Mouse (Mus musculus) limb, embryonic 12.5 days (tissue): ENCODE results near the gene Nfix. TPM values are rescaled to one million over a fixed set of nuclear protein-coding genes. Genes with fewer than 3 reads are reported as not detected.
"Not testable (repeated sequence)": the region's sequence is repeated elsewhere in the genome, so short reads cannot be mapped to it uniquely, and the experiment has no call there.

Experiments
- ATAC-seq: fragments of 200-750 bp; cut with Nextera tagmentation; 2 replicates; pipeline ENCODE4 v1.8.0; 2017; ENCODE audit warnings: low read depth, moderate TSS enrichment; ENCODE audit not compliant: insufficient number of reproducible peaks, insufficient read depth, low FRiP score, low TSS enrichment
- H3K27ac ChIP-seq: fragments of 300-500 bp; sonication (generic); 2 replicates; pipeline ENCODE4 v1.5.1; 2016; ENCODE audit warnings: mild to moderate bottlenecking, moderate library complexity
- H3K27me3 ChIP-seq: fragments of 300-500 bp; sonication (generic); 2 replicates; pipeline ENCODE4 v1.6.1; 2016; ENCODE audit warnings: mild to moderate bottlenecking, moderate library complexity
- H3K36me3 ChIP-seq: fragments of 300-500 bp; sonication (generic); 2 replicates; pipeline ENCODE4 v1.6.1; 2016; ENCODE audit warnings: mild to moderate bottlenecking, moderate library complexity
- H3K4me1 ChIP-seq: fragments of 300-500 bp; sonication (generic); replicated peaks from 2 replicates; pipeline ENCODE4 v1.6.1; 2016
- H3K4me2 ChIP-seq: fragments of 300-500 bp; sonication (generic); 2 replicates; pipeline ENCODE4 v1.6.1; 2016; ENCODE audit warnings: mild to moderate bottlenecking, moderate library complexity
- H3K4me3 ChIP-seq: fragments of 300-500 bp; sonication (generic); replicated peaks from 2 replicates; pipeline ENCODE4 v1.5.1; 2016; ENCODE audit warnings: mild to moderate bottlenecking
- H3K9ac ChIP-seq: fragments of 300-500 bp; sonication (generic); replicated peaks from 2 replicates; pipeline ENCODE4 v1.6.1; 2016; ENCODE audit warnings: mild to moderate bottlenecking, moderate library complexity
- H3K9me3 ChIP-seq: fragments of 300-500 bp; sonication (generic); 2 replicates; pipeline ENCODE4 v1.6.1; 2016; ENCODE audit warnings: mild to moderate bottlenecking, moderate library complexity
- WGBS: fragments of 180-500 bp; shearing (Covaris S2); methylation state at CpG from one replicate; pipeline ENCODE4 v1.1.7; 2016; 5-methylcytosine and 5-hydroxymethylcytosine counted together
- polyA plus RNA-seq: library from polyadenylated mRNA; unstranded; fragments of >200 nt; fragmentation: Nextera tagmentation; extraction: Ambion mirVana; gene quantifications from 2 replicates; pipeline ENCODE4 v1.2.1, GENCODE M21; 2016

The Nfix gene
- polyA plus RNA-seq, 1 experiment from 2014 or later = 14.5 TPM

DNA sequence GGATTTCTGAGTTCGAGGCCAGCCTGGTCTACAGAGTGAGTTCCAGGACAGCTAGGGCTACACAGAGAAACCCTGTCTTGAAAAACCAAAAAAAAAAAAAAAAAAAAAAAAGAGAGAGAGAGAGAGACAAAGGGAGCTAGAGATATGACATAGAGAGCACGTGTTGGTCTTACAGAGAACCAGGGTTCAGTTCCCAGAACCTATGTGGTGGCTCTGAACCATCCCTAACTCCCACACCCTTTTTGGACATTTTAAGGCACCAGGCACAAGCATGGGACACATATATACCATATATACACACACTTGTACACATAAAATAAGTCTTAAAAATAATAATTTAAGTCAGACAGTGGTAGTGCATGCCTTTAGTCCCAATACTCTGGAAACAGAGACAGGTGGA is 26.4 kb upstream of the Nfix start:
- not testable (repeated sequence) for H3K27ac ChIP-seq, H3K36me3 ChIP-seq, H3K9ac ChIP-seq, H3K4me1 ChIP-seq, H3K4me2 ChIP-seq, H3K27me3 ChIP-seq, H3K9me3 ChIP-seq, H3K4me3 ChIP-seq, ATAC-seq
- WGBS = 93% methylated on average over 2 of the region's 2 CpGs

- Histone ChIP-seq H3K27ac (no peak overlapping the region), H3K4me1 (peaks cover 10% of the 10 kb centered on the region; the same call in 1 of the 2 replicates), H3K27me3 (peaks cover 9% of the 10 kb centered on the region; the same call in 1 of the 2 replicates), H3K4me3 (no peak overlapping the region), H3K9me3 (no peaks in the 10 kb centered on the region), H3K9ac (no peak overlapping the region), H3K36me3 (no peaks in the 10 kb centered on the region), H3K4me2 (no peak overlapping the region)
- WGBS = 59% methylated on average over 4 of the region's 4 CpGs
- no peak for ATAC-seq
Measured at GRCm38 (mm10) chr8:84825636-84826035, 25.5 kb upstream of the Nfix start.

- Histone ChIP-seq H3K36me3 (no peaks in the 10 kb centered on the region), H3K4me1 (peaks cover 10% of the 10 kb centered on the region; the same call in 1 of the 2 replicates), H3K27ac (no peak overlapping the region; the same call in 1 of the 2 replicates), H3K9me3 (no peaks in the 10 kb centered on the region), H3K27me3 (peaks cover 9% of the 10 kb centered on the region; the same call in 1 of the 2 replicates), H3K4me2 (peak overlapping the region; percentile 57), H3K4me3 (peak overlapping the region; percentile 23), H3K9ac (0 out of 2 replicates have a peak overlapping the region, but pooled peaks have one; percentile 24)
- WGBS = under 1% methylated on average over 18 of the region's 18 CpGs
- peak; percentile 78; the same call in 1 of the 2 replicates for ATAC-seq
Measured at GRCm38 (mm10) chr8:84823653-84824052, 23.5 kb upstream of the Nfix start.

GRCm38 (mm10) chr8:84822723-84823122 is 22.6 kb upstream of the Nfix start, which contains the start of gene Dand5:
Gene Dand5 (minus strand): TSS chr8:84822823.
- peaks cover 10% of the 10 kb centered on the region; the same call in 1 of the 2 replicates for H3K4me1 ChIP-seq
- peaks cover 9% of the 10 kb centered on the region; the same call in 1 of the 2 replicates for H3K27me3 ChIP-seq
- WGBS = 24% methylated on average over 3 of the region's 3 CpGs
- no peaks in the 10 kb centered on the region for H3K36me3 ChIP-seq
- no peak within 1 kb of the TSS; the same call in 1 of the 2 replicates for H3K27ac ChIP-seq
- ATAC-seq = no peak
- H3K4me2 ChIP-seq = peak within 1 kb of the TSS; percentile 57
- no peaks in the 10 kb centered on the region for H3K9me3 ChIP-seq
- 0 out of 2 replicates have a peak within 1 kb of the TSS, but pooled peaks have one; percentile 24 for H3K9ac ChIP-seq
- peak within 1 kb of the TSS; percentile 23 for H3K4me3 ChIP-seq

DNA sequence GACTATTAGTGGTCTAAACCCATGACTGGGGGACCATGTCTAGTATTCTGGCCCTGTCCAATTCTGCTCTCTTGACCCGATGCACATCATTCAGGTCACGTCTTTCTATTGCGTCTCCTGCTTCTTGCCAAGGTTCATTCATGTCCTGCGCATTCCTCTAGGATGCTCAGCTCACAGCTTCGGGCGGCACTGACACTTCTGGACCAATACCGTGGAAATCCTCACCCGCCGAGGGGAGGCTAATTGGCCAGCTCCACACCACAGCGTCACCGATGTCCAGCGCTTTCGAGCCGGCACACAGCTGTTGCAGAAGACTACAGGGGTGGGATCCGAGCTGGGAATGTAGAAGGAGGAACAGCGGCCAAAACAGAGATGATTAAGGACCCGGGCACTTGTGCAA is 16.0 kb upstream of the Nfix start:
- H3K4me1 ChIP-seq = peaks cover 11% of the 10 kb centered on the region
- H3K27me3 ChIP-seq = peaks cover 37% of the 10 kb centered on the region
- 72% methylated on average over 17 of the region's 17 CpGs for whole genome bisulfite sequencing
- no peaks in the 10 kb centered on the region for H3K9me3 ChIP-seq
- no peak overlapping the region for H3K9ac ChIP-seq
- no peak overlapping the region for H3K4me2 ChIP-seq
- H3K27ac ChIP-seq = no peak overlapping the region
- no peaks in the 10 kb centered on the region for H3K36me3 ChIP-seq
- H3K4me3 ChIP-seq = no peak overlapping the region
- ATAC-seq = no peak

- Histone ChIP-seq H3K27ac (no peak overlapping the region), H3K9me3 (no peaks in the 10 kb centered on the region), H3K27me3 (peaks cover 41% of the 10 kb centered on the region), H3K4me3 (no peak overlapping the region), H3K36me3 (no peaks in the 10 kb centered on the region), H3K9ac (no peak overlapping the region), H3K4me2 (no peak overlapping the region), H3K4me1 (peaks cover 13% of the 10 kb centered on the region)
- peak; percentile 37; the same call in 1 of the 2 replicates for ATAC-seq
- 12% methylated on average over 9 of the region's 9 CpGs for WGBS
Measured at GRCm38 (mm10) chr8:84815547-84815946, 15.4 kb upstream of the Nfix start.

DNA sequence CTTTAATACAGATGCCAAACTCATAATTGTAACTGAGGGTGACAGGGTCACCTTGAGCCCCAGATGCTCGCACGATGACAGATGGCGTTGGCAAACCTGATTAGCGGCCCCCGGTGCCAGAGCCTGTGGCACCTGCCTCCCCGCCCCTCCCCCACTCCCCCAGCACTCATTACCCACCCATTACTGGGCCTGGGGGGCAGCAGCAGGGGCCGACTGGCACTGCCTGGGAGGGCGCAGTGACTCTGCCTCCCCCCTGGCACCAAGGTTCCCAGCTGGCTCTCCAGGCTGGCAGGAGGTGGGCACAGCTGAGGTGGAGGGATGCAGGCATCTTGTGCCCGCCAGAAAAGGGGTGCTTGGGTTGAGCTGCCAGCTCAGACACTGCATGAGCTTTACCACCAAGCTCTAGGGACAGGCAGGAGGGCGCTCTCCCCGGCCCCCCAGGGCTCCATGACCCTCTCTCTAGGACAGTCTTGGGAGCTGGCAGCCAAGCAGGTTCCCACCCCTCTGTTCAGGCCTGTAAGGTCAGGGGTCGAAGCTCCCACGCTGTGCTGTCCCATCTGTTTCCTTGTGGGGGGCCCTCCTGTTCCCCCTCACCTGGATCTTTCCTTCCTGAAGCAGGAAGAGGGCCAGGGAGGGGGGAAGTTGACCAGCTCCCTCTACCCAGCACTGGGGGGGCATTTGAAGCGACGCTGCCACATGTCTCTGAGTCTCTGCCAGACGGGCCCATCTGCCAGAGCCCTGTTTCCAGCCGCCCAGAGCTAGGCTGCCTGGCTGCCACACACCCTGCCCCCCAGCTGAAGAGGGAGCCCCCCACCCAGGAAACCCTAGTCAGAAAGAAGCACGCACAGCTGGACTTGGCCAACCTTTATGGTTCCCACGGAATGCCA is 14.7 kb upstream of the Nfix start:
- Histone ChIP-seq H3K27ac (no peak overlapping the region), H3K9me3 (no peaks in the 10 kb centered on the region), H3K9ac (no peak overlapping the region; the same call in none of the 2 replicates), H3K36me3 (no peaks in the 10 kb centered on the region), H3K4me2 (no peak overlapping the region), H3K4me1 (peaks cover 15% of the 10 kb centered on the region), H3K4me3 (no peak overlapping the region), H3K27me3 (peaks cover 43% of the 10 kb centered on the region)
- 42% methylated on average over 19 of the region's 19 CpGs for WGBS
- no peak for ATAC-seq

GRCm38 (mm10) chr8:84814240-84814554 is 14.1 kb upstream of the Nfix start:
- 84% methylated on average over 11 of the region's 11 CpGs for WGBS
- H3K27ac ChIP-seq = no peak overlapping the region
- peaks cover 49% of the 10 kb centered on the region for H3K27me3 ChIP-seq
- no peaks in the 10 kb centered on the region for H3K36me3 ChIP-seq
- no peak for ATAC-seq
- H3K4me2 ChIP-seq = no peak overlapping the region
- H3K4me3 ChIP-seq = no peak overlapping the region
- H3K9ac ChIP-seq = no peak overlapping the region; the same call in 1 of the 2 replicates
- no peaks in the 10 kb centered on the region for H3K9me3 ChIP-seq
- peaks cover 15% of the 10 kb centered on the region for H3K4me1 ChIP-seq

GRCm38 (mm10) chr8:84813830-84814229 is 13.7 kb upstream of the Nfix start:
- WGBS = 94% methylated on average over 3 of the region's 3 CpGs
- no peak overlapping the region for H3K9ac ChIP-seq
- H3K27ac ChIP-seq = no peak overlapping the region
- no peak overlapping the region for H3K4me2 ChIP-seq
- peaks cover 15% of the 10 kb centered on the region for H3K4me1 ChIP-seq
- no peak overlapping the region for H3K4me3 ChIP-seq
- peaks cover 52% of the 10 kb centered on the region for H3K27me3 ChIP-seq
- no peaks in the 10 kb centered on the region for H3K9me3 ChIP-seq
- no peak for ATAC-seq
- H3K36me3 ChIP-seq = no peaks in the 10 kb centered on the region

DNA sequence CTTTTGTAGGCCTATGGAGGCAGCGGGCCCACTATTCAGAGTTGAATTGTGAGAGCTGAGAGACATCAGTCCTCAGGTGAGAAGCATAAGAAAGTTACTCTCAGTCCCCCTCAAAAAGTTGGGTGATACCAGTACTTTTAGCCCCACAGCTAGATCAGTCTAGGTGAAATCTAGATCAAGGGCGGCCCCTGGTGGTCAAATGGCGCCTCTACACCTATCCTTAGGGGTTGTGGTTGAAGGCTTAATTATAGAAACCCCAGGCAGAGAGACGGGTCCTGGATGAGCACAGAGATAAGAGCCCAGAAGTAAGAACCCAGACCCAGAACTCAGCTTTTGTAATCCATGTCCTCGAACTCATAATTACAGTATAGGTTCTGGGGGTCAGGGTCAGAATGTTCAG is 12.9 kb upstream of the Nfix start:
- no peak overlapping the region for H3K4me3 ChIP-seq
- H3K9ac ChIP-seq = no peak overlapping the region
- 2% methylated on average over 5 of the region's 5 CpGs for WGBS
- H3K36me3 ChIP-seq = no peaks in the 10 kb centered on the region
- peaks cover 60% of the 10 kb centered on the region for H3K27me3 ChIP-seq
- H3K27ac ChIP-seq = no peak overlapping the region
- no peak overlapping the region for H3K4me2 ChIP-seq
- no peaks in the 10 kb centered on the region for H3K9me3 ChIP-seq
- ATAC-seq = no peak
- H3K4me1 ChIP-seq = peaks cover 15% of the 10 kb centered on the region

DNA sequence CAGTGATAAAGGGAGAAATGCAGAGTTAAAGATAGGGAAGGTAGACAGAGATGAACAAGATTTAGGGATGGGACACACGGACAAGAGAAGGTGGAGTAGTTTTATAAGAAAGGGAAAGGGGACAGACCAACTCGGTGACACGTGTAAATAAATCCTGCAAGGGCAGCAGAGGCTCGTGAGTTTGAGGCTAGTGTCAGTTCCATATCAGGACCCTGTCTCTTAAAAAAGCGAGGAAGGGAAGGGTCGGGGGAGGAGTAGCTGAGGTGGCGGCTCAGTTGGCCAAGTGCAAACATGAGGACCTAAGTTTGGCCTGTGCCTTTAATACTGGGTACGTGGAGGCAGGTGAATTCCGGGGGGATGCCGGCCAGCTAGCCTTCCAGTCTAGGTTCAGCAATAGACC is 11.2 kb upstream of the Nfix start:
- peak overlapping the region; percentile 50; the same call in 1 of the 2 replicates for H3K27ac ChIP-seq
- H3K4me3 ChIP-seq = peak overlapping the region; percentile 34
- 0 out of 2 replicates have a peak overlapping the region, but pooled peaks have one; percentile 44 for H3K9ac ChIP-seq
- H3K4me1 ChIP-seq = peaks cover 15% of the 10 kb centered on the region
- H3K9me3 ChIP-seq = no peaks in the 10 kb centered on the region
- peaks cover 66% of the 10 kb centered on the region for H3K27me3 ChIP-seq
- no peaks in the 10 kb centered on the region for H3K36me3 ChIP-seq
- 30% methylated on average over 10 of the region's 10 CpGs for WGBS
- H3K4me2 ChIP-seq = peak overlapping the region; percentile 61
- ATAC-seq = no peak
